Mouse (Mus musculus) liver, postnatal 0 days (tissue): Measurements from ENCODE around the gene Atp6v0a4. TPM values are rescaled to one million over a fixed set of nuclear protein-coding genes. Genes with fewer than 3 reads are reported as not detected.

ENCODE experiments used
- ATAC-seq: fragments of 200-750 bp; cut with Nextera tagmentation; 2 replicates; pipeline ENCODE4 v1.8.0; 2017; ENCODE audit warnings: mild to moderate bottlenecking, moderate library complexity
- DNase-seq: peaks from one replicate; pipeline ENCODE4 v3.0.0-alpha.2; 2016
- H3K27ac ChIP-seq: fragments of 300-500 bp; sonication (generic); 2 replicates; pipeline ENCODE4 v1.5.1; 2014; ENCODE audit warnings: antibody characterized with exemption, moderate library complexity, mild to moderate bottlenecking, low read depth
- H3K27me3 ChIP-seq: fragments of 300-500 bp; sonication (generic); 2 replicates; pipeline ENCODE4 v1.6.1; 2014; ENCODE audit warnings: low read length, control low read depth, mixed read lengths; ENCODE audit not compliant: insufficient read depth
- H3K36me3 ChIP-seq: fragments of 300-500 bp; sonication (generic); replicated peaks from 2 replicates; pipeline ENCODE4 v1.6.1; 2014; ENCODE audit warnings: mild to moderate bottlenecking, control low read depth, low read length, moderate library complexity, mixed read lengths; ENCODE audit not compliant: insufficient read depth
- H3K4me1 ChIP-seq: fragments of 300-500 bp; sonication (generic); 2 replicates; pipeline ENCODE4 v1.6.1; 2014; ENCODE audit warnings: antibody characterized with exemption, mild to moderate bottlenecking, control low read depth; ENCODE audit not compliant: insufficient read depth
- H3K4me2 ChIP-seq: fragments of 300-500 bp; sonication (generic); 2 replicates; pipeline ENCODE4 v1.6.1; 2014; ENCODE audit warnings: low read depth, mild to moderate bottlenecking, low read length, moderate library complexity, mixed read lengths
- H3K4me3 ChIP-seq: fragments of 300-500 bp; sonication (generic); 2 replicates; pipeline ENCODE4 v1.5.1; 2014; ENCODE audit warnings: low read depth, low read length
- H3K9ac ChIP-seq: fragments of 300-500 bp; sonication (generic); replicated peaks from 2 replicates; pipeline ENCODE4 v1.6.1; 2014; ENCODE audit warnings: mild to moderate bottlenecking, moderate library complexity
- H3K9me3 ChIP-seq: fragments of 300-500 bp; sonication (generic); 2 replicates; pipeline ENCODE4 v1.6.1; 2016; ENCODE audit warnings: mild to moderate bottlenecking, control low read depth, low read length, mixed read lengths
- CTCF ChIP-seq: sonication (generic); IDR thresholded peaks from 2 replicates; pipeline ENCODE4 v1.5.1; 2016; ENCODE audit warnings: antibody characterized with exemption, low read depth
- EP300 ChIP-seq: IDR thresholded peaks from 2 replicates; pipeline ENCODE4 v1.6.1; 2016; ENCODE audit warnings: antibody characterized with exemption, low read depth, mild to moderate bottlenecking
- WGBS: fragments of 180-500 bp; shearing (Covaris S2); extraction: QIAGEN DNeasy Blood & Tissue Kit; methylation state at CpG from one replicate; pipeline ENCODE4 v1.1.7; 2014; ENCODE audit not compliant: insufficient replicate concordance; 5-methylcytosine and 5-hydroxymethylcytosine counted together
- polyA plus RNA-seq: library from polyadenylated mRNA; unstranded; fragments of >200 nt; fragmentation: Nextera tagmentation; extraction: Ambion mirVana; gene quantifications from 2 replicates; pipeline ENCODE4 v1.2.1, GENCODE M21; 2015

Gene Atp6v0a4
- polyA plus RNA-seq, 1 experiment from 2014 or later = 0.05 TPM

DNA sequence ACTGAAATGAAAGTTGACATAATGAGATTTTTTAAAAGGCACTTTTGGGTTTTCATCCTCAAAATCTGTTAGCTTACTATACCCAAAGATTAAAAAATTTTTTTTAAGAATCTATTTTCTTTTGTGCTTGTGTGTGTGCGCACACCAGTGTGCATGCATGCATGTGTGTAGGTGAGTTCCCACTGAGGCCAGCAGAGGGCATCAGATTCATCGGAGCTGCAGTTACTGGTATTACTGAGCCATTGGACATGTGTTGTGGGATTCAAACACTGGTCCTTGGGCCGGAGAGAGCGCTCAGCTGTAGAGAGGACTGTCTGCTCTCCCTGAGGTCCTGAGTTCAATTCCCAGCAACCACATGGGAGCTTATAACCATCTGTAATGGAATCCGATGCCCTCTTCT lies 5.5 kb upstream of the Atp6v0a4 start:
- Histone ChIP-seq H3K27ac (no peak overlapping the region), H3K9ac (no peak overlapping the region), H3K4me2 (no peak overlapping the region), H3K4me3 (no peak overlapping the region), H3K4me1 (no peaks in the 10 kb centered on the region), H3K27me3 (no peaks in the 10 kb centered on the region), H3K9me3 (no peaks in the 10 kb centered on the region), H3K36me3 (no peaks in the 10 kb centered on the region)
- no peak for ATAC-seq
- no peak for DNase-seq
- TF ChIP-seq CTCF = no peak
- TF ChIP-seq EP300 = no peak
- WGBS = 89% methylated on average over 5 of the region's 5 CpGs

DNA sequence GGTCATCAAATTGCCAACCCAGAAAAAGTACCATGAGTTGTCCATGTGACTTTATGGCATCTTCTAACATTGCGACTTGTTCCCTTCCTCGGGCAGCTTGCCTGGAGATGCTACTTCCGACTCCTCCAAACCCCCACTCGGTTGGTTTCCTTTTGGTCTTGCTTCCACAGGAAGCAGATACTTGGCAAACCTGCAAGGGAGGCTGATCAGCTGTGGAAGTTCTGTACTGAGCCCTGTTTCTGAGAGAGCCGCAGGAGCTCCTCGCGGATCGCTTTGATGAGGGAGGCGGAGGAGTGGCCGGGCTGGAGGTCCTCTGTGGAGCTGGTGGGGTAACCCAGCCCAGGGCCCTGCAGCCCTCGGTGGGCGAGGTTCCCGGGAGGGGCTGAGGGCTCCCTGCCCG lies 3.7 kb upstream of the Atp6v0a4 start:
- H3K4me2 ChIP-seq = no peak overlapping the region
- no peak overlapping the region for H3K4me3 ChIP-seq
- ATAC-seq = no peak
- 84% methylated on average over 14 of the region's 14 CpGs for WGBS
- TF ChIP-seq CTCF (no peak), EP300 (no peak)
- H3K27me3 ChIP-seq = no peaks in the 10 kb centered on the region
- DNase-seq = no peak
- no peaks in the 10 kb centered on the region for H3K36me3 ChIP-seq
- peaks cover 4% of the 10 kb centered on the region; the same call in 1 of the 2 replicates for H3K4me1 ChIP-seq
- H3K9me3 ChIP-seq = no peaks in the 10 kb centered on the region
- no peak overlapping the region for H3K27ac ChIP-seq
- H3K9ac ChIP-seq = no peak overlapping the region

DNA sequence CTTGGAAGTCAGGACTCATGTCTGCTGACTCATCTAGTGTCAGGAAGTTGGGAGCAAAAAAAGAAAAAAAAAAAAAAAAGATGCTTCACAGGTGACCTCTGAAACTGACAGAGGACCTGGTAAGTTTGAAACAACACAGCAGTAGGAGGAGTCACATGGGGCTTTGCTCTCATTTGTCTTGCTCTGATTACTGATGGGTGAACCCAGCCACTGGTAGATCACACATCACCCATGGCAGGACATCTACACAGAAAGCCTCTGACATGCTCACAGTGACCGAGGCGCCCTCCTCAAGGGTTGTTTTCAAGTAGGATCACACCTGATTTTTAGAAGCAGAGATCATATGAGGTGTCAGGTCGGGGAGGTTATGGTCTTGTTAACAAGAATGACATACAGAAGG lies 1.1 kb upstream of the Atp6v0a4 start:
- Histone ChIP-seq H3K36me3 (no peaks in the 10 kb centered on the region), H3K4me2 (no peak overlapping the region), H3K4me3 (no peak overlapping the region), H3K9ac (no peak overlapping the region), H3K4me1 (peaks cover 9% of the 10 kb centered on the region), H3K9me3 (no peaks in the 10 kb centered on the region), H3K27me3 (no peaks in the 10 kb centered on the region), H3K27ac (no peak overlapping the region)
- no peak for TF ChIP-seq CTCF
- TF ChIP-seq EP300 = no peak
- ATAC-seq (no peak), DNase-seq (no peak)
- WGBS = 79% methylated on average over 3 of the region's 3 CpGs

DNA sequence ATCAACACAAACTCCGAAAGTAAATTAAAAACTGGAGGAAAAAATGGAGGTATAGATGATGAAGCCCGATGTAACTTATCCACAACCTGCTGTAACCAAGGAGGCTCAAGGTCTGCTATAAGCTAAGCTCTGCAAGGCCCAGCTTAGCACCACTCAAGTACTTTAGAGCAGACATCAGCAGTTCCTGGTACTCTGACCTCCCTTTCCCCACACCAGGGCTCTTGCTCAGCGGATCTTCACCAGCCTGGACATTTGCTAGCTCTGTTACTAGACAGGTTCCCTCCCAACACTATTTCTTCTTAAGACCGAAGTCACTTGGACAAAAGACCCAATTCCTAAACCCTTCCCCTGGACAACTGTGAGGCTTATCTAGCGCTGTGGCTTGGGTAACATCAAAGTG lies 496 bp upstream of the Atp6v0a4 start:
- Histone ChIP-seq H3K4me1 (peaks cover 10% of the 10 kb centered on the region), H3K27ac (no peak overlapping the region), H3K9me3 (no peaks in the 10 kb centered on the region), H3K4me2 (no peak overlapping the region), H3K4me3 (no peak overlapping the region), H3K9ac (no peak overlapping the region), H3K27me3 (no peaks in the 10 kb centered on the region), H3K36me3 (no peaks in the 10 kb centered on the region)
- TF ChIP-seq CTCF (no peak), EP300 (no peak)
- no peak for DNase-seq
- 84% methylated on average over 5 of the region's 5 CpGs for WGBS
- no peak for ATAC-seq

DNA sequence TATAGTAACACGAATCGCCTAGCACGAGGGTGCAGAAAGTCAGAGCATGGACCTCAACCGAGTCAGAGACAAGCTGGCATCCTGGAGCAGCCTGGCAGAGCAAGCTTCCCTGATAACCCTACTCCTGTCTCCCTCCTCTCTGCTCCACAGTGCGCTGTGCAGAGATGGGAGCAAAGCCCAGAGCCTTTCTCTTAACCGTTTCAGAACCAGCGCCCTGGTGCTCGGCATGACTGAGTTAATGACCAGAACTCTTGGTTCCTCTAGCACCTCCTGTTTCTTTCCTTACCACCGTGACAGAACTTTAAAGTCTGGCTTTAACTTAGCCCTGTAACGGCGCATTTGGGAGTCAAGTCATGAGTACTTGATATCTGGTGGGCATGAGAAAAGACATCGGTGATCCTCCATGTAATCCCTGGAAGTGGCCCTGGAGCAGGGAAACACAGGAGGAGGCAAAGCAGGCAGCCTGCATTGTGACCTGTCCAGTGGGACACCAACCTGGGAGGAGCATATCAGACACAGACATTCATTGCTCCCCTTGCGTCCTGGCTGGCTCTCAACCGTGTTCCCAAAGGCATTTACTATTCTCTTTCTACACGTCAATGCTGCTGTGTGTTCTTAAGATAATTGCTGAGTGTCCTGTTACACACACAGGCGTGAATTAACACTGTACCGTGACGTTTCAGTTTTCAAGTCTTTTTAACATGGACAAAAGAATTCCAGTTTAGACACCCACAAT lies 747 bp downstream of the Atp6v0a4 start:
- ATAC-seq (no peak), DNase-seq (no peak)
- Histone ChIP-seq H3K27me3 (no peaks in the 10 kb centered on the region), H3K4me3 (no peak overlapping the region), H3K4me2 (no peak overlapping the region), H3K36me3 (no peaks in the 10 kb centered on the region), H3K27ac (peak overlapping the region; percentile 29; the same call in 1 of the 2 replicates), H3K4me1 (peaks cover 12% of the 10 kb centered on the region), H3K9ac (no peak overlapping the region), H3K9me3 (no peaks in the 10 kb centered on the region)
- 72% methylated on average over 18 of the region's 18 CpGs for WGBS
- TF ChIP-seq CTCF (no peak), EP300 (no peak)

DNA sequence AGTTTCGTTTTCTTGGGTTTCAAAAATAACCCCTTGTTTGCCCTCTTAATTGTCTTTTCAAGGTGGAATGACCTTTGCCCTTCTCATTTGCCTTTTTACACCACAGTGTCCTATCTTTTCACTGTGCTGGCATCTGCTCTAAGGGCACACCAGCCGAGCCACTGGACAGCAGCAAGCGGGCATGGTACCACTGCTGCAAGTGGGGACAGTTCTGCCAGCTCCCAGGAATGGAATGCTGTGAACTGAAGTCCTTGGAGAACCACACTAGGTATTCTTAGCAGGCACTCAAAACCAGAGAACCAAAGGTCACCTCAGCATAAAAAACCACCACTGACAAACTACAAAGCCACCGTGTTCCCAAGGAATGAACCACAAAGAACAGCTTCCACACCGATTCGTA lies 1.6 kb downstream of the Atp6v0a4 start:
- H3K4me1 ChIP-seq = peaks cover 12% of the 10 kb centered on the region
- ATAC-seq = no peak

More for the DNA sequence above, 1.6 kb downstream of the Atp6v0a4 start:
- H3K4me3 ChIP-seq = no peak overlapping the region
- no peaks in the 10 kb centered on the region for H3K27me3 ChIP-seq
- no peak for TF ChIP-seq EP300
- no peak for TF ChIP-seq CTCF
- peak overlapping the region; percentile 74 for H3K27ac ChIP-seq
- H3K4me2 ChIP-seq = peak overlapping the region; percentile 19; the same call in 1 of the 2 replicates
- no peaks in the 10 kb centered on the region for H3K36me3 ChIP-seq
- no peaks in the 10 kb centered on the region for H3K9me3 ChIP-seq
- DNase-seq = no peak
- no peak overlapping the region for H3K9ac ChIP-seq
- 56% methylated on average over 6 of the region's 6 CpGs for WGBS
